Mouse (Mus musculus) CH12.LX (cell line): ENCODE data around the gene Hes2. TPM values are rescaled to one million over a fixed set of nuclear protein-coding genes. Genes with fewer than 3 reads are reported as not detected.

Experiments
- DNase-seq: peaks from one replicate; pipeline ENCODE4 v3.0.0-alpha.2; 2013; ENCODE audit errors: extremely low read depth
- H3K27ac ChIP-seq: 2 replicates; pipeline ENCODE4 v1.5.1; 2012; ENCODE audit warnings: low read depth, mild to moderate bottlenecking, control low read depth, moderate library complexity; ENCODE audit not compliant: insufficient read depth
- H3K27me3 ChIP-seq: replicated peaks from 2 replicates; pipeline ENCODE3; 2012; ENCODE audit warnings: inconsistent platforms
- H3K36me3 ChIP-seq, 2 experiments: replicated peaks in 1 of 2; 2 replicates each; pipeline versions ENCODE3 to v1.6.1; 2012; ENCODE audit warnings: inconsistent platforms in 1 of 2, low read length in 1 of 2, mild to moderate bottlenecking in 1 of 2, mixed read lengths in 1 of 2, moderate library complexity in 1 of 2; ENCODE audit not compliant: control insufficient read depth in 1 of 2, insufficient read depth in 1 of 2
- H3K4me1 ChIP-seq, 2 experiments: 2 replicates each; pipeline ENCODE4 v1.6.1; 2012; ENCODE audit warnings: inconsistent platforms in 1 of 2, moderate library complexity in 1 of 2; ENCODE audit not compliant: insufficient read depth in 2 of 2, control insufficient read depth in 1 of 2
- H3K4me2 ChIP-seq: 2 replicates; pipeline ENCODE4 v1.6.1; 2012; ENCODE audit warnings: low read depth, mild to moderate bottlenecking, control low read depth; ENCODE audit not compliant: poor library complexity, insufficient read depth, severe bottlenecking
- H3K4me3 ChIP-seq, 3 experiments: fragments of 150-350 bp in 1 of 3; sonication (generic) in 1 of 3; replicated peaks in 1 of 3; 2 replicates each; pipeline versions ENCODE3 to v1.5.1; 2011 to 2012; ENCODE audit warnings: low read depth in 2 of 3, low read length in 2 of 3, mild to moderate bottlenecking in 2 of 3, moderate library complexity in 2 of 3, control low read depth in 1 of 3, improper control_type of control experiment in 1 of 3, inconsistent platforms in 1 of 3, mixed read lengths in 1 of 3; ENCODE audit not compliant: poor library complexity in 1 of 3
- H3K79me2 ChIP-seq: replicated peaks from 2 replicates; pipeline ENCODE4 v1.6.1; 2012; ENCODE audit warnings: mild to moderate bottlenecking, moderate library complexity; ENCODE audit not compliant: control insufficient read depth, poor library complexity, insufficient read depth, severe bottlenecking; ENCODE audit errors: extremely low read depth
- H3K9ac ChIP-seq: 2 replicates; pipeline ENCODE4 v1.6.1; 2012; ENCODE audit warnings: low read depth, mild to moderate bottlenecking, control low read depth, moderate library complexity; ENCODE audit not compliant: insufficient read depth
- H3K9me3 ChIP-seq: replicated peaks from 2 replicates; pipeline ENCODE3; 2012; ENCODE audit warnings: low read length, inconsistent platforms, mixed read lengths
- BHLHE40 ChIP-seq: IDR thresholded peaks from 2 replicates; pipeline ENCODE4 v1.6.1; 2011; ENCODE audit warnings: mild to moderate bottlenecking, low read depth, low read length, improper control_type of control experiment
- CHD1 ChIP-seq: IDR thresholded peaks from 2 replicates; pipeline ENCODE4 v1.6.1; 2012; ENCODE audit warnings: low read depth, low read length, improper control_type of control experiment, inconsistent platforms
- CHD2 ChIP-seq: IDR thresholded peaks from 2 replicates; pipeline ENCODE4 v1.6.1; 2011; ENCODE audit warnings: low read length, improper control_type of control experiment
- EP300 ChIP-seq: IDR thresholded peaks from 2 replicates; pipeline ENCODE4 v1.6.1; 2011; ENCODE audit warnings: low read length, improper control_type of control experiment
- ETS1 ChIP-seq: conservative IDR thresholded peaks from 2 replicates; pipeline ENCODE4 v1.6.1; 2012; ENCODE audit warnings: low read depth, mild to moderate bottlenecking, inconsistent platforms, low read length, improper control_type of control experiment, moderate library complexity
- HCFC1 ChIP-seq: IDR thresholded peaks from 2 replicates; pipeline ENCODE4 v1.6.1; 2012; ENCODE audit warnings: low read depth, mild to moderate bottlenecking, inconsistent platforms, low read length, improper control_type of control experiment
- IRF4 ChIP-seq: IDR thresholded peaks from 2 replicates; pipeline ENCODE4 v1.6.1; 2014; ENCODE audit warnings: low read depth, mild to moderate bottlenecking, inconsistent platforms, low read length, improper control_type of control experiment
- JUN ChIP-seq: IDR thresholded peaks from 2 replicates; pipeline ENCODE4 v1.6.1; 2011; ENCODE audit warnings: low read depth, mild to moderate bottlenecking, low read length, improper control_type of control experiment, moderate library complexity; ENCODE audit not compliant: insufficient read depth
- JUND ChIP-seq: conservative IDR thresholded peaks from 2 replicates; pipeline ENCODE4 v1.6.1; 2011; ENCODE audit warnings: low read depth, low read length, improper control_type of control experiment
- MAFK ChIP-seq: IDR thresholded peaks from 2 replicates; pipeline ENCODE4 v1.6.1; 2011; ENCODE audit warnings: low read length, improper control_type of control experiment; ENCODE audit not compliant: insufficient replicate concordance
- MAX ChIP-seq: IDR thresholded peaks from 2 replicates; pipeline ENCODE4 v1.6.1; 2011; ENCODE audit warnings: low read length, improper control_type of control experiment
- MAZ ChIP-seq: IDR thresholded peaks from 2 replicates; pipeline ENCODE4 v1.6.1; 2012; ENCODE audit warnings: low read depth, mild to moderate bottlenecking, inconsistent platforms, low read length, improper control_type of control experiment, moderate library complexity
- MYC ChIP-seq: IDR thresholded peaks from 2 replicates; pipeline ENCODE4 v1.6.1; 2011; ENCODE audit warnings: low read depth, mild to moderate bottlenecking, improper control_type of control experiment, low read length
- NELFE ChIP-seq: IDR thresholded peaks from 2 replicates; pipeline ENCODE4 v1.6.1; 2011; ENCODE audit warnings: low read depth, low read length, improper control_type of control experiment
- NRF1 ChIP-seq: IDR thresholded peaks from 2 replicates; pipeline ENCODE4 v1.6.1; 2014; ENCODE audit warnings: low read depth, mild to moderate bottlenecking, inconsistent platforms, low read length, improper control_type of control experiment, moderate library complexity
- RAD21 ChIP-seq: IDR thresholded peaks from 2 replicates; pipeline ENCODE4 v1.6.1; 2011; ENCODE audit warnings: low read depth, mild to moderate bottlenecking, low read length, improper control_type of control experiment, moderate library complexity
- RCOR1 ChIP-seq: conservative IDR thresholded peaks from 2 replicates; pipeline ENCODE4 v1.6.1; 2012; ENCODE audit warnings: low read depth, mild to moderate bottlenecking, inconsistent platforms, low read length, improper control_type of control experiment
- SMC3 ChIP-seq: IDR thresholded peaks from 2 replicates; pipeline ENCODE4 v1.6.1; 2011; ENCODE audit warnings: low read depth, low read length, improper control_type of control experiment
- TCF12 ChIP-seq: IDR thresholded peaks from 2 replicates; pipeline ENCODE4 v1.6.1; 2014; ENCODE audit warnings: low read depth, mild to moderate bottlenecking, inconsistent platforms, low read length, improper control_type of control experiment
- UBTF ChIP-seq: IDR thresholded peaks from 2 replicates; pipeline ENCODE4 v1.6.1; 2012; ENCODE audit warnings: low read depth, mild to moderate bottlenecking, inconsistent platforms, low read length, improper control_type of control experiment, moderate library complexity
- ZC3H11A ChIP-seq: IDR thresholded peaks from 2 replicates; pipeline ENCODE4 v1.6.1; 2012; ENCODE audit warnings: low read depth, mild to moderate bottlenecking, inconsistent platforms, low read length, improper control_type of control experiment
- ZKSCAN1 ChIP-seq: IDR thresholded peaks from 2 replicates; pipeline ENCODE4 v1.6.1; 2012; ENCODE audit warnings: low read depth, inconsistent platforms, low read length, improper control_type of control experiment, borderline replicate concordance
- dilution Hi-C: fragments of 300-500 bp; cut with MboI; formaldehyde crosslinking; loops from 2 replicates; pipeline ENCODE4 v1.14.3; 2020; ENCODE audit warnings: low sequenced_read_pairs; ENCODE audit not compliant: extremely low pct_unique_long_range_greater_than_20kb, extremely low pct_ligation_motif_present
- in situ Hi-C: fragments of 300-500 bp; cut with MboI; formaldehyde crosslinking; loops from 3 replicates; pipeline ENCODE4 v1.14.3; 2019; ENCODE audit warnings: low sequenced_read_pairs, low pct_ligation_motif_present, low pct_unique_long_range_greater_than_20kb, mixed read lengths
- polyA plus RNA-seq: library from polyadenylated mRNA; unstranded; fragments of >175 nt; gene quantifications from 2 replicates; pipeline ENCODE4 v1.2.1, GENCODE M21; 2012; ENCODE audit warnings: low read depth; ENCODE audit not compliant: insufficient read length
- total RNA-seq, 2 experiments: library from RNA; depleted of rRNA; stranded (reverse); fragments of 300-350 nt in 1 of 2; fragments of >200 nt in 1 of 2; gene quantifications; 2 replicates each; pipeline ENCODE4 v1.2.3; 2012 to 2014

The Hes2 gene
- total and polyA plus RNA-seq, 3 experiments = not detected

GRCm38 (mm10) chr4:152197545-152197944, 38.9 kb downstream of the Hes2 start:
- H3K27me3 ChIP-seq = no peaks in the 10 kb centered on the region
- dilution Hi-C loops (no loop called here), in situ Hi-C loops (no loop called here)
- no peaks in the 10 kb centered on the region for H3K9me3 ChIP-seq
- peaks cover 7 to 58% of the 10 kb centered on the region in 2 experiments for H3K4me1 ChIP-seq
- H3K36me3 ChIP-seq = peaks cover 0 to 23% of the 10 kb centered on the region in 2 experiments
- no peaks in the 10 kb centered on the region for H3K79me2 ChIP-seq
- TF ChIP-seq SMC3 (no peak), RAD21 (no peak), RCOR1 (no peak), MAFK (no peak), ZC3H11A (no peak), ETS1 (no peak), JUND (no peak), MYC (no peak), BHLHE40 (no peak), IRF4 (no peak), CHD1 (no peak), CHD2 (no peak), TCF12 (no peak), HCFC1 (no peak)
- no peak overlapping the region for H3K9ac ChIP-seq
- H3K4me3 ChIP-seq = no peak overlapping the region
- DNase-seq = no peak
- no peak overlapping the region for H3K27ac ChIP-seq
- no peak overlapping the region for H3K4me2 ChIP-seq

GRCm38 (mm10) chr4:152199617-152200016, 41.0 kb downstream of the Hes2 start:
- no peaks in the 10 kb centered on the region for H3K27me3 ChIP-seq
- no peaks in the 10 kb centered on the region for H3K79me2 ChIP-seq
- peaks cover 13 to 66% of the 10 kb centered on the region in 2 experiments for H3K4me1 ChIP-seq
- no peak for DNase-seq
- H3K9me3 ChIP-seq = no peaks in the 10 kb centered on the region
- dilution Hi-C loops = no loop called here
- peaks cover 0 to 17% of the 10 kb centered on the region in 2 experiments for H3K36me3 ChIP-seq
- no peak overlapping the region for H3K4me2 ChIP-seq
- H3K27ac ChIP-seq = no peak overlapping the region
- no peak overlapping the region for H3K4me3 ChIP-seq
- no peak overlapping the region for H3K9ac ChIP-seq
- in situ Hi-C loops = no loop called here
- TF ChIP-seq JUN (no peak), ETS1 (no peak), MAZ (no peak), EP300 (no peak), UBTF (no peak), NRF1 (no peak), MAFK (no peak), IRF4 (no peak), TCF12 (no peak), RCOR1 (no peak), RAD21 (no peak), NELFE (no peak), MAX (no peak), JUND (no peak), MYC (no peak), SMC3 (no peak), ZKSCAN1 (no peak)
